Mouse (Mus musculus) CH12.LX (cell line): ENCODE data around the gene Defb36. TPM values are rescaled to one million over a fixed set of nuclear protein-coding genes. Genes with fewer than 3 reads are reported as not detected.

Experiments used
- DNase-seq: peaks from one replicate; pipeline ENCODE4 v3.0.0-alpha.2; 2013; ENCODE audit errors: extremely low read depth
- H3K27ac ChIP-seq: 2 replicates; pipeline ENCODE4 v1.5.1; 2012; ENCODE audit warnings: low read depth, mild to moderate bottlenecking, control low read depth, moderate library complexity; ENCODE audit not compliant: insufficient read depth
- H3K27me3 ChIP-seq: replicated peaks from 2 replicates; pipeline ENCODE3; 2012; ENCODE audit warnings: inconsistent platforms
- H3K36me3 ChIP-seq, 2 experiments: replicated peaks in 1 of 2; 2 replicates each; pipeline versions ENCODE3 to v1.6.1; 2012; ENCODE audit warnings: inconsistent platforms in 1 of 2, low read length in 1 of 2, mild to moderate bottlenecking in 1 of 2, mixed read lengths in 1 of 2, moderate library complexity in 1 of 2; ENCODE audit not compliant: control insufficient read depth in 1 of 2, insufficient read depth in 1 of 2
- H3K4me1 ChIP-seq, 2 experiments: 2 replicates each; pipeline ENCODE4 v1.6.1; 2012; ENCODE audit warnings: inconsistent platforms in 1 of 2, moderate library complexity in 1 of 2; ENCODE audit not compliant: insufficient read depth in 2 of 2, control insufficient read depth in 1 of 2
- H3K4me2 ChIP-seq: 2 replicates; pipeline ENCODE4 v1.6.1; 2012; ENCODE audit warnings: low read depth, mild to moderate bottlenecking, control low read depth; ENCODE audit not compliant: poor library complexity, insufficient read depth, severe bottlenecking
- H3K4me3 ChIP-seq, 3 experiments: fragments of 150-350 bp in 1 of 3; sonication (generic) in 1 of 3; replicated peaks in 1 of 3; 2 replicates each; pipeline versions ENCODE3 to v1.5.1; 2011 to 2012; ENCODE audit warnings: low read depth in 2 of 3, low read length in 2 of 3, mild to moderate bottlenecking in 2 of 3, moderate library complexity in 2 of 3, control low read depth in 1 of 3, improper control_type of control experiment in 1 of 3, inconsistent platforms in 1 of 3, mixed read lengths in 1 of 3; ENCODE audit not compliant: poor library complexity in 1 of 3
- H3K79me2 ChIP-seq: replicated peaks from 2 replicates; pipeline ENCODE4 v1.6.1; 2012; ENCODE audit warnings: mild to moderate bottlenecking, moderate library complexity; ENCODE audit not compliant: control insufficient read depth, poor library complexity, insufficient read depth, severe bottlenecking; ENCODE audit errors: extremely low read depth
- H3K9ac ChIP-seq: 2 replicates; pipeline ENCODE4 v1.6.1; 2012; ENCODE audit warnings: low read depth, mild to moderate bottlenecking, control low read depth, moderate library complexity; ENCODE audit not compliant: insufficient read depth
- H3K9me3 ChIP-seq: replicated peaks from 2 replicates; pipeline ENCODE3; 2012; ENCODE audit warnings: low read length, inconsistent platforms, mixed read lengths
- BHLHE40 ChIP-seq: IDR thresholded peaks from 2 replicates; pipeline ENCODE4 v1.6.1; 2011; ENCODE audit warnings: mild to moderate bottlenecking, low read depth, low read length, improper control_type of control experiment
- CHD1 ChIP-seq: IDR thresholded peaks from 2 replicates; pipeline ENCODE4 v1.6.1; 2012; ENCODE audit warnings: low read depth, low read length, improper control_type of control experiment, inconsistent platforms
- CTCF ChIP-seq, 2 experiments: IDR thresholded peaks in 1 of 2; conservative IDR thresholded peaks in 1 of 2; 2 replicates each; pipeline ENCODE4 v1.5.1; 2011 to 2012; ENCODE audit warnings: low read depth in 2 of 2, low read length in 2 of 2, improper control_type of control experiment in 1 of 2, inconsistent platforms in 1 of 2, mild to moderate bottlenecking in 1 of 2, moderate library complexity in 1 of 2
- E2F4 ChIP-seq: IDR thresholded peaks from 2 replicates; pipeline ENCODE4 v1.6.1; 2011; ENCODE audit warnings: low read depth, low read length, improper control_type of control experiment; ENCODE audit not compliant: insufficient replicate concordance
- ELF1 ChIP-seq: IDR thresholded peaks from 2 replicates; pipeline ENCODE4 v1.6.1; 2014; ENCODE audit warnings: low read depth, mild to moderate bottlenecking, inconsistent platforms, low read length, improper control_type of control experiment
- ETS1 ChIP-seq: conservative IDR thresholded peaks from 2 replicates; pipeline ENCODE4 v1.6.1; 2012; ENCODE audit warnings: low read depth, mild to moderate bottlenecking, inconsistent platforms, low read length, improper control_type of control experiment, moderate library complexity
- JUN ChIP-seq: IDR thresholded peaks from 2 replicates; pipeline ENCODE4 v1.6.1; 2011; ENCODE audit warnings: low read depth, mild to moderate bottlenecking, low read length, improper control_type of control experiment, moderate library complexity; ENCODE audit not compliant: insufficient read depth
- KAT2A ChIP-seq: IDR thresholded peaks from 2 replicates; pipeline ENCODE4 v1.6.1; 2012; ENCODE audit warnings: low read length, improper control_type of control experiment, inconsistent platforms; ENCODE audit not compliant: insufficient replicate concordance
- MAX ChIP-seq: IDR thresholded peaks from 2 replicates; pipeline ENCODE4 v1.6.1; 2011; ENCODE audit warnings: low read length, improper control_type of control experiment
- MEF2A ChIP-seq: IDR thresholded peaks from 2 replicates; pipeline ENCODE4 v1.6.1; 2014; ENCODE audit warnings: low read depth, mild to moderate bottlenecking, inconsistent platforms, low read length, improper control_type of control experiment, borderline replicate concordance
- MXI1 ChIP-seq: IDR thresholded peaks from 2 replicates; pipeline ENCODE4 v1.6.1; 2011; ENCODE audit warnings: mild to moderate bottlenecking, low read depth, low read length, improper control_type of control experiment
- MYC ChIP-seq: IDR thresholded peaks from 2 replicates; pipeline ENCODE4 v1.6.1; 2011; ENCODE audit warnings: low read depth, mild to moderate bottlenecking, improper control_type of control experiment, low read length
- NELFE ChIP-seq: IDR thresholded peaks from 2 replicates; pipeline ENCODE4 v1.6.1; 2011; ENCODE audit warnings: low read depth, low read length, improper control_type of control experiment
- POLR2A ChIP-seq: IDR thresholded peaks from 2 replicates; pipeline ENCODE4 v1.6.1; 2011; ENCODE audit warnings: low read depth, mild to moderate bottlenecking, improper control_type of control experiment, low read length
- POLR2AphosphoS2 ChIP-seq: IDR thresholded peaks from 2 replicates; pipeline ENCODE4 v1.6.1; 2011; ENCODE audit warnings: low read depth, low read length, improper control_type of control experiment
- RAD21 ChIP-seq: IDR thresholded peaks from 2 replicates; pipeline ENCODE4 v1.6.1; 2011; ENCODE audit warnings: low read depth, mild to moderate bottlenecking, low read length, improper control_type of control experiment, moderate library complexity
- RCOR1 ChIP-seq: conservative IDR thresholded peaks from 2 replicates; pipeline ENCODE4 v1.6.1; 2012; ENCODE audit warnings: low read depth, mild to moderate bottlenecking, inconsistent platforms, low read length, improper control_type of control experiment
- SMC3 ChIP-seq: IDR thresholded peaks from 2 replicates; pipeline ENCODE4 v1.6.1; 2011; ENCODE audit warnings: low read depth, low read length, improper control_type of control experiment
- TCF12 ChIP-seq: IDR thresholded peaks from 2 replicates; pipeline ENCODE4 v1.6.1; 2014; ENCODE audit warnings: low read depth, mild to moderate bottlenecking, inconsistent platforms, low read length, improper control_type of control experiment
- USF1 ChIP-seq: IDR thresholded peaks from 2 replicates; pipeline ENCODE4 v1.6.1; 2014; ENCODE audit warnings: low read depth, mild to moderate bottlenecking, inconsistent platforms, low read length, improper control_type of control experiment
- ZC3H11A ChIP-seq: IDR thresholded peaks from 2 replicates; pipeline ENCODE4 v1.6.1; 2012; ENCODE audit warnings: low read depth, mild to moderate bottlenecking, inconsistent platforms, low read length, improper control_type of control experiment
- ZNF384 ChIP-seq: IDR thresholded peaks from 2 replicates; pipeline ENCODE4 v1.6.1; 2012; ENCODE audit warnings: low read depth, low read length, improper control_type of control experiment, inconsistent platforms
- dilution Hi-C: fragments of 300-500 bp; cut with MboI; formaldehyde crosslinking; loops from 2 replicates; pipeline ENCODE4 v1.14.3; 2020; ENCODE audit warnings: low sequenced_read_pairs; ENCODE audit not compliant: extremely low pct_unique_long_range_greater_than_20kb, extremely low pct_ligation_motif_present
- in situ Hi-C: fragments of 300-500 bp; cut with MboI; formaldehyde crosslinking; loops from 3 replicates; pipeline ENCODE4 v1.14.3; 2019; ENCODE audit warnings: low sequenced_read_pairs, low pct_ligation_motif_present, low pct_unique_long_range_greater_than_20kb, mixed read lengths
- polyA plus RNA-seq: library from polyadenylated mRNA; unstranded; fragments of >175 nt; gene quantifications from 2 replicates; pipeline ENCODE4 v1.2.1, GENCODE M21; 2012; ENCODE audit warnings: low read depth; ENCODE audit not compliant: insufficient read length
- total RNA-seq, 2 experiments: library from RNA; depleted of rRNA; stranded (reverse); fragments of 300-350 nt in 1 of 2; fragments of >200 nt in 1 of 2; gene quantifications; 2 replicates each; pipeline ENCODE4 v1.2.3; 2012 to 2014

Gene Defb36
- total and polyA plus RNA-seq, 3 experiments: not detected

DNA sequence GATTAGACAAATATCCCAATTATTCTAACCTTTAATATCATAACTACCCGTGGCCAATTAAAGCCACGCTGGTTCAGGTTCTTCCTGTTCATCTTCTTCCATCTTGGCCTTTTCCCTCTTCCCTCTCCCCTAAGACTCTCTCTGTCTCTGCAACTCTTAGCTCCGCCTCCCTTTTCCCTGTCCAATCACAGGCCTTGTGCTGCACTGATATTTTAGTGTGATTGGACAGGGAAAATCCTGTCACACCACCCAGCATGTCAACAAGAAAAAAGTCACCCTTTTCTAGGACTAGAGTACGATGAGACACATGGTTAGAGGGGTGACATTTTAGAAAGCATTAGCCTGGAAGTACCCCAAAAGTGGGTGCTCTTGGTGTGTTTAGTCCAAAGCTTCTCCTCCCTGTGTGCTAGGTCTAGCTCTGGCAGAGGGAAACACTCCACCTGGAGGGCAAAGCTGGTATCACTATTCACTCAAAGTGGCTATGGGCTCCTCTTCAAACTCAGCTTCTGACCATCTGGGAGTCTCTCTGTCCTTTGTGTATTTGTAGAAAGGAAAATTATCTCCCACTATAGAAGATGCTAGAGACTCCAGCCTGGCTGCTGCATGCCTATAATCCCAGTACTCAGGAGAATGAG, 17.1 kb upstream of the Defb36 start:
- H3K36me3 ChIP-seq: no peaks in the 10 kb centered on the region
- H3K9me3 ChIP-seq: no peaks in the 10 kb centered on the region
- no peak for TF ChIP-seq MXI1
- peak; percentile 69 for TF ChIP-seq SMC3
- TF ChIP-seq RAD21: peak; percentile 47
- TF ChIP-seq CTCF (conservative IDR thresholded peaks at IDR 0.05 in 1 of 2, IDR thresholded peaks at IDR 0.05 in 1 of 2; ENCODE audit: low read depth in 2 of 2, low read length in 2 of 2): peak; percentile 59 to 71; a peak in 3 of 4 replicates
- H3K9ac ChIP-seq: no peak overlapping the region
- no peak overlapping the region for H3K4me3 ChIP-seq
- peaks cover 42% of the 10 kb centered on the region for H3K27me3 ChIP-seq
- peak; percentile 43 for DNase-seq
- H3K4me2 ChIP-seq: no peak overlapping the region
- dilution Hi-C loops (no loop called here), in situ Hi-C loops (loop anchor here (25.0 kb wide), 1 partner anchor 125 kb away; the partner anchor contains the start of gene Defb23)
- peaks cover 0 to 7% of the 10 kb centered on the region in 2 experiments; a peak in 2 of 4 replicates for H3K4me1 ChIP-seq
- H3K79me2 ChIP-seq: no peaks in the 10 kb centered on the region
- no peak overlapping the region for H3K27ac ChIP-seq

DNA sequence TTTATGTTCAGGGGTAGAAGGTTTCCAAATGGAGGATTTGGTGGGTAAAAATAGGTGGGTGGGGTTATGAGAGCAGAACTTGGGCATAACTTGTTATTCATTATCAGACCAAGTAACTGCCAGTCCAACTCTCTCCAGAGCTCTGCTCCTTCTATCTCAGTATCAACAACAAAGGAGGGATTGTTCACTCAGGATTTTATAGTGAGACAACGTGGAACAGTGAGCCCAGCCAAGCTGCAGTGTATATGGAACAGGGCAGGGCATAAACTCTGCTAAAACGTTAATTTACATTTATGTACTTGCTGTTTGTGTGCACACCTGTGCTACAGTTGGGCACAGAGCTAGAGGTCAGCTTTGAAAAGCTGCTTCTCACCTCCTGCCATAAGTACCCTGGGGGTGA, 15.7 kb upstream of the Defb36 start:
- Histone ChIP-seq H3K4me1 (peaks cover 0 to 9% of the 10 kb centered on the region in 2 experiments; a peak in 2 of 4 replicates), H3K9ac (no peak overlapping the region), H3K36me3 (no peaks in the 10 kb centered on the region), H3K27ac (no peak overlapping the region), H3K4me3 (no peak overlapping the region), H3K9me3 (no peaks in the 10 kb centered on the region), H3K4me2 (no peak overlapping the region), H3K27me3 (peaks cover 33% of the 10 kb centered on the region), H3K79me2 (no peaks in the 10 kb centered on the region)
- DNase-seq: no peak
- in situ Hi-C loops (loop anchor here (25.0 kb wide), 1 partner anchor 126 kb away; the partner anchor contains the start of gene Defb23), dilution Hi-C loops (no loop called here)
- TF ChIP-seq POLR2A: no peak
- TF ChIP-seq MAX: no peak
- TF ChIP-seq TCF12: no peak
- no peak for TF ChIP-seq KAT2A
- TF ChIP-seq ZC3H11A: no peak
- no peak for TF ChIP-seq BHLHE40
- no peak for TF ChIP-seq NELFE
- no peak for TF ChIP-seq E2F4
- TF ChIP-seq ZNF384: no peak
- TF ChIP-seq JUN: no peak
- TF ChIP-seq USF1: no peak
- no peak for TF ChIP-seq CHD1
- no peak for TF ChIP-seq MEF2A
- no peak for TF ChIP-seq MYC
- TF ChIP-seq ETS1: no peak
- TF ChIP-seq RCOR1: no peak
- no peak for TF ChIP-seq MXI1
- TF ChIP-seq ELF1: no peak
- TF ChIP-seq POLR2AphosphoS2: no peak
